Mouse (Mus musculus): ENCODE data around the gene Tex2.
"Not testable (repeated sequence)": the region's sequence is repeated elsewhere in the genome, so short reads cannot be mapped to it uniquely, and the experiment has no call there.

Tex2 gene

GRCm38 (mm10) chr11:106507638-106508037 lies 105.6 kb downstream of the Tex2 start:
- no peak for DNase-seq (ENCODE audit: low spot score in 2 of 2)

GRCm38 (mm10) chr11:106506211-106506610 lies 107.0 kb downstream of the Tex2 start:
- no peak for DNase-seq (ENCODE audit: low spot score in 2 of 2)

- DNase-seq (ENCODE audit: low spot score in 2 of 2), result no peak
Measured at GRCm38 (mm10) chr11:106504129-106504528, 109.1 kb downstream of the Tex2 start.

- DNase-seq (ENCODE audit: low spot score in 2 of 2), result no peak
Measured at GRCm38 (mm10) chr11:106503425-106503717, 109.9 kb downstream of the Tex2 start.

GRCm38 (mm10) chr11:106502631-106503424 lies 110.4 kb downstream of the Tex2 start:
- DNase-seq (ENCODE audit: low spot score in 2 of 2), result no peak

GRCm38 (mm10) chr11:106502159-106502505 lies 111.1 kb downstream of the Tex2 start:
- no peak for DNase-seq (ENCODE audit: low spot score in 2 of 2)

GRCm38 (mm10) chr11:106501308-106502158 lies 111.7 kb downstream of the Tex2 start:
- peak; percentile 60 to 65 for DNase-seq (ENCODE audit: low spot score in 2 of 2)

GRCm38 (mm10) chr11:106500393-106501307 lies 112.6 kb downstream of the Tex2 start:
- peak; percentile 75 to 93 for DNase-seq (ENCODE audit: low spot score in 2 of 2)

- DNase-seq (ENCODE audit: low spot score in 2 of 2), result no peak
Measured at GRCm38 (mm10) chr11:106498739-106499379, 114.4 kb downstream of the Tex2 start.

- no peak for DNase-seq (ENCODE audit: low spot score in 2 of 2)
Measured at GRCm38 (mm10) chr11:106497926-106498325, 115.3 kb downstream of the Tex2 start.

- not testable (repeated sequence) for DNase-seq (ENCODE audit: low spot score in 2 of 2)
Measured at GRCm38 (mm10) chr11:106497009-106497408, 116.2 kb downstream of the Tex2 start.

GRCm38 (mm10) chr11:106492984-106493669 lies 120.1 kb downstream of the Tex2 start:
- DNase-seq (ENCODE audit: low spot score in 2 of 2), result no peak

- no peak for DNase-seq (ENCODE audit: low spot score in 2 of 2)
Measured at GRCm38 (mm10) chr11:106491393-106491792, 121.8 kb downstream of the Tex2 start.

GRCm38 (mm10) chr11:106490600-106490999 lies 122.6 kb downstream of the Tex2 start:
- not testable (repeated sequence) for DNase-seq (ENCODE audit: low spot score in 2 of 2)

- DNase-seq (ENCODE audit: low spot score in 2 of 2), result no peak
Measured at GRCm38 (mm10) chr11:106490057-106490456, 123.2 kb downstream of the Tex2 start.

GRCm38 (mm10) chr11:106489036-106489693 lies 124.1 kb downstream of the Tex2 start:
- DNase-seq (ENCODE audit: low spot score in 2 of 2), result no peak

GRCm38 (mm10) chr11:106488126-106488561 lies 125.1 kb downstream of the Tex2 start:
- DNase-seq (ENCODE audit: low spot score in 2 of 2), result no peak

GRCm38 (mm10) chr11:106487733-106488115 lies 125.5 kb downstream of the Tex2 start, which contains the start of gene Ern1:
Gene Ern1 (minus strand): TSS chr11:106487852.
- peak; percentile 95 to 99 for DNase-seq (ENCODE audit: low spot score in 2 of 2)

GRCm38 (mm10) chr11:106486866-106487732 lies 126.1 kb downstream of the Tex2 start:
- no peak for DNase-seq (ENCODE audit: low spot score in 2 of 2)

Data from urinary bladder, adult 18-20 months (tissue).